Mouse (Mus musculus) midbrain, embryonic 10.5 days (tissue): Measurements from ENCODE around the gene Olfr774. TPM values are rescaled to one million over a fixed set of nuclear protein-coding genes. Genes with fewer than 3 reads are reported as not detected.
"Not testable (repeated sequence)": the region's sequence is repeated elsewhere in the genome, so short reads cannot be mapped to it uniquely, and the experiment has no call there.

Experiments
- DNase-seq: peaks from one replicate; pipeline ENCODE4 v3.0.0-alpha.2; 2017; ENCODE audit warnings: low spot score
- H3K27ac ChIP-seq: fragments of 300-500 bp; sonication (generic); replicated peaks from 2 replicates; pipeline ENCODE4 v1.5.1; 2016; ENCODE audit warnings: mild to moderate bottlenecking
- H3K27me3 ChIP-seq: fragments of 300-500 bp; sonication (generic); 2 replicates; pipeline ENCODE4 v1.6.1; 2016; ENCODE audit warnings: low read depth, mild to moderate bottlenecking; ENCODE audit not compliant: poor library complexity, severe bottlenecking
- H3K36me3 ChIP-seq: fragments of 300-500 bp; sonication (generic); 2 replicates; pipeline ENCODE4 v1.6.1; 2016; ENCODE audit warnings: mild to moderate bottlenecking, moderate library complexity
- H3K4me1 ChIP-seq: fragments of 300-500 bp; sonication (generic); 2 replicates; pipeline ENCODE4 v1.6.1; 2016
- H3K4me3 ChIP-seq: fragments of 300-500 bp; sonication (generic); 2 replicates; pipeline ENCODE4 v1.5.1; 2016; ENCODE audit warnings: mild to moderate bottlenecking, moderate library complexity
- H3K9me3 ChIP-seq: fragments of 300-500 bp; sonication (generic); replicated peaks from 2 replicates; pipeline ENCODE4 v1.6.1; 2016; ENCODE audit warnings: mild to moderate bottlenecking
- WGBS: fragments of 180-500 bp; shearing (Covaris S2); methylation state at CpG from one replicate; pipeline ENCODE4 v1.1.7; 2016; 5-methylcytosine and 5-hydroxymethylcytosine counted together
- polyA plus RNA-seq: library from polyadenylated mRNA; unstranded; fragments of >200 nt; fragmentation: Nextera tagmentation; extraction: Ambion mirVana; gene quantifications from 2 replicates; pipeline ENCODE4 v1.2.1, GENCODE M21; 2016

The Olfr774 gene
- not detected in 2 replicates for polyA plus RNA-seq

DNA sequence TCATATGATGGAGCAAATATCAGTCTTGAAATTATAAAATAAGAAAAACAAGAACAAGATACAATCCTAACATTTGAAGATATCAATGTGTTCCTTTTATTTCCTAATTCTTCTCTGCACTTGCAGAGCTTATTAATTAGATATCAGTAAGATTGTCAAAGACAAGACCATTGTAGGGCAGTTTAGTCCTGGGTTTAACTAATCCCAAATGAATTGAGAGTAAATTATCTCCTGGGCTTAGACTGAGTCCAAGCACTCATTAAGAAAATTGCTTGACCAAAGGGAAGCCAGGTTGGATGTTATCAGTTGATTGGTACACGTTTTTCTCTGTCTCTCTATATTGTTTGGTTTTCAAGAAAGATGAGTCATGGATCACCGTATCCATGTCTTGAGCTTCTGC lies at the start of gene Olfr774:
TSS of gene Olfr774 (plus strand) at position 301 of the 400 bp plus-strand sequence.
- 71% methylated on average over 2 of the region's 2 CpGs for WGBS
- Histone ChIP-seq H3K4me3 (no peak within 1 kb of the TSS), H3K36me3 (no peaks in the 10 kb centered on the region), H3K27me3 (no peaks in the 10 kb centered on the region), H3K27ac (no peak within 1 kb of the TSS), H3K9me3 (0 out of 2 replicates have a peak, but pooled peaks cover 4% of the 10 kb centered on the region), H3K4me1 (no peaks in the 10 kb centered on the region)
- no peak for DNase-seq

DNA sequence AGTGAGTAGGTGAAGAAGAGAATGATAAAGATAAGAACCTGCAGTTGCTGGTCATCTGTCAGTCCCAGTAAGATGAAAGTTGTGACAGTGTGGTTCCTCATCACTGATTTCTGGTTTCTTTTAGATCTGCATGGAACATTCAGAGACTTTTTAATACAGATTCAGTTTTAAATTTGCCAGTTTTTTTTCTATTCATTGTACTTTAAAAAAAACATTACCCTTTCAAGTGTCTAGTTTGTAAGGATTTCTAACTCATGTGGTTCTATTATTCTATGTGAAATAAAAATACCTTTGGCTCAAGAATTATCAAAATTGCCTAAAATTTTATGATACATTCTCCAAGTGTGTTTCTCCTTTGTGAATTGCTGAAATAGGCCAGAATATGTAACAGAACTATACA lies 48.7 kb upstream of the Olfr774 start, which contains the start of gene Olfr773:
TSS of gene Olfr773 (minus strand) at position 101 of the 400 bp plus-strand sequence.
- not testable (repeated sequence) for H3K9me3 ChIP-seq, H3K4me3 ChIP-seq, H3K27me3 ChIP-seq, DNase-seq, H3K36me3 ChIP-seq, H3K27ac ChIP-seq, H3K4me1 ChIP-seq

DNA sequence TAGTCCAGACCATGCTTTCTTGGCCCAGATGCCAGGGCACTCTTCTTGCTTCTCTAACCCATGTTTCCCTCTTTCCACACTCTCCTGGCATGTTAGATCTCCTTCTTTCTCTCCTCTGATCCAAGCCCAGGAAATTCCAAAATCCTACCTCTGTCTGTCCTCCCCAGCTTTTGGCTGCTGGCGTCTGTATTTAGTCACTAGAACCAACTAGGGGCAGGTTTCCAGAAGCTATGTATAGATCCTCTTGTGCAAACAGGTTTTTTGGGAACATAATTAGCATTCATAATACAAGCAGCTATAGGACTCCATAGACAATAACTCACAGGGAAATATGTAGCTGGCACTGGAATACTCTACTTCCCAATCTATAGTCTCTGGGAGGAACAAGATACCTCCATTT lies 5.3 kb upstream of the Olfr774 start:
- Histone ChIP-seq H3K27ac (no peak overlapping the region), H3K36me3 (no peaks in the 10 kb centered on the region), H3K4me3 (no peak overlapping the region), H3K4me1 (no peaks in the 10 kb centered on the region), H3K9me3 (0 out of 2 replicates have a peak, but pooled peaks cover 4% of the 10 kb centered on the region), H3K27me3 (no peaks in the 10 kb centered on the region)
- 81% methylated on average over 1 of the region's 1 CpGs for WGBS
- DNase-seq, result no peak

DNA sequence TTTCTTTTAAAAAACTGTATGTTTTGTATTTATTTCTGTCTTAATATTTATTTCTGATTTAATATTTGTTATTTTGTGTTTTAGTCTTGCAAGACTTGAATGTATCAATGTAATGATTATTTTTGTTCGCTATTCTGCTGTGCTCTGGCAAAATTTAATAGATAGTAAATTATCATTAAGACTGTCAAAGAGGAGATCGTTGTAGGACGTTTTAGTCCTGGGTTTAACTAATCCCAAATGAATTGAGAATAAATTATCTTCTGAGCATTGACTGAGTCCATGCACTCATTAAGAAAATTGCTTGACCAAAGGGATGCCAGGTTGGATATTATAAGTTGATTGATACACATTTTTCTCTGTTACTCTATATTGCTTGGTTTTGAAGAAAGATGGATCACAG lies 12.1 kb downstream of the Olfr774 start, which contains the start of gene Olfr775:
TSS of gene Olfr775 (plus strand) at position 301 of the 400 bp plus-strand sequence.
- Histone ChIP-seq H3K27me3 (no peaks in the 10 kb centered on the region), H3K4me1 (no peaks in the 10 kb centered on the region), H3K9me3 (no peaks in the 10 kb centered on the region), H3K4me3 (no peak within 1 kb of the TSS), H3K36me3 (no peaks in the 10 kb centered on the region), H3K27ac (no peak within 1 kb of the TSS)
- DNase-seq, result no peak
- WGBS, result 80% methylated on average over 3 of the region's 3 CpGs

DNA sequence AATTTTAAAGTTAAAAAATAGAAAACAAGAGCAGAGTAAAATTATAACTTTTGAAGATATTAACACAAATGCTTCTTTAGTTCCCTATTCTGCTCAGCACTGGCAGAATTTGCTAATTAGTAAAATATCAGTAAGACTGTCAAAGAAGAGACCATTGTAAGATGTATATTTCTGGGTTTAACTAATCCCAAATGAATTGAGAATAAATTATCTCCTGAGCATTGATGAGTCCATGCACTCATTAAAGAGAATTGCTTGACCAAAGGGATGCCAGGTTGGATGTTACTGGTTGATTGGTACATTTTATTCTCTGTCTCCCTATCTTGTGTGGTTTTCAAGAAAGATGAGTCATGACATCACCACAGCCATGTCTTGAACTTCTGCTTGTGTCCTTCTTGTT lies 22.8 kb downstream of the Olfr774 start, which contains the start of gene Olfr776:
TSS of gene Olfr776 (plus strand) at position 301 of the 400 bp plus-strand sequence.
- Histone ChIP-seq H3K27ac (no peak within 1 kb of the TSS), H3K9me3 (no peaks in the 10 kb centered on the region), H3K4me3 (no peak within 1 kb of the TSS), H3K4me1 (no peaks in the 10 kb centered on the region), H3K27me3 (no peaks in the 10 kb centered on the region), H3K36me3 (no peaks in the 10 kb centered on the region)
- DNase-seq, result no peak

- Histone ChIP-seq H3K27ac (no peak within 1 kb of the TSS), H3K4me1 (no peaks in the 10 kb centered on the region), H3K27me3 (no peaks in the 10 kb centered on the region), H3K9me3 (no peaks in the 10 kb centered on the region), H3K36me3 (no peaks in the 10 kb centered on the region), H3K4me3 (no peak within 1 kb of the TSS)
- no peak for DNase-seq
- WGBS, result 94% methylated on average over 2 of the region's 2 CpGs
Observed at GRCm38 (mm10) chr10:129271081-129271535, 35.1 kb downstream of the Olfr774 start, which contains the start of gene Olfr777. Gene Olfr777 (minus strand): TSS chr10:129271485.

Other genes starting within 250 kb of the Olfr774 start
- gene Olfr9, start 246.8 kb upstream of the Olfr774 start, polyA plus RNA-seq, result not detected in 2 replicates
- not detected in 2 replicates for gene Olfr763, start 225.4 kb upstream of the Olfr774 start, polyA plus RNA-seq
- not detected in 2 replicates for gene Olfr764-ps1, start 196.3 kb upstream of the Olfr774 start, polyA plus RNA-seq
- gene Olfr765, start 186.2 kb upstream of the Olfr774 start, polyA plus RNA-seq, result not detected in 2 replicates
- gene Olfr766-ps1, start 167.2 kb upstream of the Olfr774 start, polyA plus RNA-seq, result not detected in 2 replicates
- gene Olfr767, start 153.3 kb upstream of the Olfr774 start, polyA plus RNA-seq, result not detected in 2 replicates
- not detected in 2 replicates for gene Olfr768, start 136.8 kb upstream of the Olfr774 start, polyA plus RNA-seq
- not detected in 2 replicates for gene Olfr769, start 118.3 kb upstream of the Olfr774 start, polyA plus RNA-seq
- gene Olfr770, start 97.2 kb upstream of the Olfr774 start, polyA plus RNA-seq, result not detected in 2 replicates
- not detected in 2 replicates for gene Olfr771, start 71.5 kb upstream of the Olfr774 start, polyA plus RNA-seq
- not detected in 2 replicates for gene Olfr772, start 58.3 kb upstream of the Olfr774 start, polyA plus RNA-seq
- gene Olfr773, start 48.8 kb upstream of the Olfr774 start, polyA plus RNA-seq, result not detected in 2 replicates
- not detected in 2 replicates for gene Olfr775, start 12.2 kb downstream of the Olfr774 start, polyA plus RNA-seq
- gene Olfr776, start 22.9 kb downstream of the Olfr774 start, polyA plus RNA-seq, result not detected in 2 replicates
- gene Olfr777, start 35.3 kb downstream of the Olfr774 start, polyA plus RNA-seq, result not detected in 2 replicates
- not detected in 2 replicates for gene Olfr780, start 81.9 kb downstream of the Olfr774 start, polyA plus RNA-seq
- not detected in 2 replicates for gene Olfr781, start 92.7 kb downstream of the Olfr774 start, polyA plus RNA-seq
- not detected in 2 replicates for gene Olfr782, start 112.6 kb downstream of the Olfr774 start, polyA plus RNA-seq
- 0.06 TPM in 1 of 2 replicates, not detected in the other for gene Olfr784, start 147.9 kb downstream of the Olfr774 start, polyA plus RNA-seq
- gene Olfr785, start 169.2 kb downstream of the Olfr774 start, polyA plus RNA-seq, result not detected in 2 replicates
- not detected in 2 replicates for gene Olfr786, start 191.1 kb downstream of the Olfr774 start, polyA plus RNA-seq
- not detected in 2 replicates for gene Olfr787, start 225.7 kb downstream of the Olfr774 start, polyA plus RNA-seq
- not detected in 2 replicates for gene Olfr788, start 234.8 kb downstream of the Olfr774 start, polyA plus RNA-seq
- gene Olfr789, start 248.5 kb downstream of the Olfr774 start, polyA plus RNA-seq, result not detected in 2 replicates